Mouse (Mus musculus): Measurements from ENCODE around the gene Ninl. TPM values are rescaled to one million over a fixed set of nuclear protein-coding genes. Genes with fewer than 3 reads are reported as not detected.
"Not testable (repeated sequence)": the region's sequence is repeated elsewhere in the genome, so short reads cannot be mapped to it uniquely, and the experiment has no call there.

The Ninl gene
- total RNA-seq, 1 experiment from 2014 or later, result 2.6 TPM

DNA sequence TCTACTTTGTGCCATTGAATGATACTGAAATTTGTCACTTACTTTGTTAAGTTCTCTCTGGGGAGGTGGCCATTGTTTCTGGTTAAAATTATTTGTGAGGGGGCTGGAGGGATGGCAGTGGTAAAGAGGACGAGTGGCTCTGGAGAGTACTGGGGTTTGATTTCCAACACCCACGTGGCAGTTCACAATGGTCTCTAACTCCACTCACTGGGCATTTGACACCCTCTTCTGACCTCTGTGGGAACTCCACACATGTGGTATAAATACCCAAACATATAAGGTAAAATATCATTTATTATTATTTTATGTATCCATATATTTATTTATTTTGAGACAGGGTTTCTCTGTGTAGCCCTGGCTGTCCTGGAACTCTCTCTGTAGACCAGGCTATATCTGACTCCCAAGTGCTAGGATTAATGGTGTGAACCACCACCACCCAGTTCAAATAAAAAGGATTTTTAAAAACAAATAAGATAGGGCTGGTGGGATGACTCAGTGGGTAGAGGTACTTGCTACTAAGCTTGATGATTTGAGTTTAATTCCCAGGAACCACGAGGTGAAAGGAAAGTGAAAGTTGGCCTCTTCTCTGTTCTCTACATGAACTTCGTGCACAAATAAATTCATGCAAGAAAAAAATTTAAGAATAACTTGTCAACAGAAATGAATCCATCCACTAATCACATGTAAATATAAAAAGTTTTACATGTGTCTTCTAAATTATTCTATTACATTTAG is 124.2 kb downstream of the Ninl start:
- no peak; the same call in 1 of the 2 replicates for ATAC-seq (replicated peaks; ENCODE audit: low read depth, poor library complexity, severe bottlenecking)

DNA sequence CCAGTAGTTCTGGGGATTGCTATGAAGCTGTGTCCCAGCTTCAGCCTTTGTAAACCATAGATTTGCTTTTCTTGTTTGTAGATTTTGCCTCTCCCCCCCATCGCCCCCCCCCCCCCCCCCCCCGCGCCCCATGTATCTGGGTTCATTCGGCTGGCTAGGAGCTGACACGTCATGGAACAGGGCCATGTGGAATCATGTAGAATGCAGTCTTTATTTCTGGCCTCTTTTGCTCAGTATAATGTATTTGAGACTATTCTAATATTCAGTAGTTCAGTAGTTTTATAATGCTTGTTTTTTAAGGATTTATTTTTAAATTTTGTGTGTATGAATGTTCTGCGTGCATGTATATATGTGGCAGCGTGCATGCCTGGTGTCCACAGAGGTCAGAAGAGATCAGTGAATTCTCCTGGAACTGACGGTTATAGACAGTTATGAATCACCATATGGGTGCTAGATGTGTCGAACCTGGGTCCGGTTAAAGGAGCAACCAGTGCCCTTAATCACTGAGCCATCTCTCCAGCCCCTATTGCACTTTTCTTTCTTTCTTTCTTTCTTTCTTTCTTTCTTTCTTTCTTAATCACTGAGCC is 128.8 kb downstream of the Ninl start:
- no peak for ATAC-seq (replicated peaks; ENCODE audit: low read depth, poor library complexity, severe bottlenecking)

DNA sequence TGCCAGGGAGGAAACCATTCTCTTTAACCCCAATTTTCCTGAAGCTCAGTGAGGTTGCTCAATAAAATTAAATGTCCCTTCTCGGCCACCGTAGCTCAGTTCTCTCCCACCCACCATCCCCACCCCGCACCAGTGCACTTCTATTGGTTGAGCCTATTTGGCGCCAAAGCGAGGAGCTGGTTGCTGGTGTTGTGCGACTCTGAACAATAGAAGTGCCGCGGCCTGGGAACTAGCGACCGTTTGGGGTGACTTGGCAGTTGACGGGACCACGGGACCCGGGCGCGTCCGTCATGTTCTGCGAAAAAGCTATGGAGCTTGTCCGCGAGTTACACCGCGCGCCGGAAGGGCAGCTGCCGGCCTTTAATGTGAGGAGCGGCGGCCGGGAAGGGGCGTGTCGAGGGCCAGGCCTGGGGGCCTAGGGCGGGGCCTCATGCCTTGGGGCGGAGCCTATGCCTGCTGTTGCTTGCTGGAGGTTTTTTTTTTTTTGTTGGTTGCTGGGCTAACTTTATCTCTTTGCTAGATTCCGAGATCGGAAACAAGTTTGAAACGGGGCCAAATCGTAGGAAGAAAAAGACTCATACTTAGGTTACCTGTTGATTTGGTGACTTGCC is 129.6 kb downstream of the Ninl start:
- peak; percentile 87 for ATAC-seq (replicated peaks; ENCODE audit: low read depth, poor library complexity, severe bottlenecking)

DNA sequence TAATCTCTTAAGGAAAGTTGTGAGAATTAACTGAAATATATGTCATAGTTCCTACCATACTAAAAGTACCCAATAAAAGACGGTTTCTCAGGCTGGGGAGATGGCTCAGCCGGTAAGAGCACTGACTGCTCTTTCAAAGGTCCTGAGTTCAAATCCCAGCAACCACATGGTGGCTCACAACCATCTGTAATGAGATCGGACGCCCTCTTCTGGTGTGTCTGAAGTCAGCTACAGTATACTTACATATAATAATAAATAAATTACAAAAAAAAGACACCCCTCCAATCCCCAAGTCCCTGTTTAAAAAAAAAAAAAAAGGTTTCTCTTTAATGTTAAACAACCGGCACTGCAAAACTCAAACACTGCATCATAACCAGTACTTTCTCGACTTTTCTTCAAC is 130.3 kb downstream of the Ninl start:
- not testable (repeated sequence) for ATAC-seq (replicated peaks; ENCODE audit: low read depth, poor library complexity, severe bottlenecking)

DNA sequence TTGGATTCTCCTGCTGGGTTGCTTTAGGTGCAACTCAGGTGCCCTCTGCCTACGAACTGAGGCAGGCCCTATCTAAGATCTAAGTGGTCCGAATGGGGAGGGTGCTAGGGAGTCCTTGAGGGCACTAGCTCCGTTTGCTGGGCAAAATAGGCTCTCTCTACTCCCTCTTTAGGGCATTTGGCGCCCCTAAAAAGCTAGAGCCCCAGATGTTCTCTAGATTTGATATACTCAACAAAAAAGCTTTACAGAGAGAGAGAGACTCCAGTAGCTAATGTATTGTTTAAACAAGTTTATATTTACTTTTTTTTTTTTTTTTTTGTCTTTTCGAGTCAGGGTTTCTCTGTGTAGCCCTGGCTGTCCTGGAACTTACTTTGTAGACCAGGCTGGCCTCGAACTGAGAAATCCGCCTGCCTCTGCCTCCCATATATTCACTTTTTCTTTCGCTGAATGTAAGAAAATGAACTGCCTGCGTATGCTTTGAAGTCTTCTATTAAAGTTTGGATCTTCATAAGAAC is 134.2 kb downstream of the Ninl start, which contains the start of gene Gins1:
TSS of gene Gins1 (plus strand) at position 465 of the 515 bp plus-strand sequence.
- ATAC-seq (replicated peaks; ENCODE audit: low read depth, poor library complexity, severe bottlenecking), result peak; percentile 46

DNA sequence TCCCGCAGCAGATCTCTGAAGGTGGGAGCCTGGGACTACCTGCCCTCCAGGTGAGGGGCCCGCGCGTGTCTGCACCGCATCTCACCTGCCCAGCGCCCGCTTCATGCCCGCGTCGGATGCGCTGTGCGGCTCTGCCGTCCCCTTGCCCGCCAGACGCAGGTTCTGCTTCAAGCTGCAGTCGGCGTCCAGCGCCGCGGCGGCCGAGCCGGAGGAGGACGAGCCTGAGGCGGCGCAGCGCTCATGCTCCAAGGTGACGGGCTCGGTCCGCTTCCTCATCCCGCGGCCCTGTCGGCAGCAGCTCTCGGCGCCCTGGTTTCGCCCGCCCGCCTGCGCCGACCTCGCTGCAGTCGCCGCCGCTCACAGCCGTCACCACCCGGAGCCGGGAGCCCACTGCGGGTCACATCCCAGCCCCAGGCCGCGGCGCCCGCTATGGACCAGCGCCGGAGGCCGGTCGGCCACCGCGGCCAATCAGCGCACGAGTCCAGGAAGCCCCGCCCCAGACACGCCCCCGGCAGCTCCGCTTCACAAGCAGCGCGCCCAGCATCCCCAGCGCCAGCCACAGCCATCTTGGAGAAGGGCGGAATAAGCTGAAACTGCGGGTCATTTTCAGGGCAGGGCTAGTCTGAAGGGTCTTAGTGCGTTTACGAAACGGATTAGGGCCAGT is 134.8 kb downstream of the Ninl start, which contains the start of gene Abhd12:
TSS of gene Abhd12 (minus strand) at position 470 of the 664 bp plus-strand sequence.
- ATAC-seq (replicated peaks; ENCODE audit: low read depth, poor library complexity, severe bottlenecking), result peak; percentile 89

DNA sequence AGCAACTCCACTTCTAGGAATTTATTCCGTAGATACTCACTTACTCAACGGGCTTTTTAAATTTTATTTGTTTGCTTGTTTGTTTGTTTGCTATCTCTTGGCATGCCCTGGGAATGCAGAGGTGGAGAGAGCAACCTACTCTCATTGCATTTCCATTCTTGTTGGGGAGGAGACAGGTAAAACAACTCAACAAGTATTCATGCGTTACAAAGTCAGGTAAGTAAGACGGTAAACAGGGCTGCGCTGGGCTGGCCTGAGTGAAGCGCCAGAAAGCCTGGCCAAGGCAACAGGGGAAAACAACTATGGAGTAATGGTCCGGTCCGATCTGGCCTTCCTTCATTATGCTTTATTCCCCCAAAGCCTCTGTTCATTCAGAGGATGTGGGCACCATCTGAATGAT is 136.8 kb downstream of the Ninl start:
- no peak for ATAC-seq (replicated peaks; ENCODE audit: low read depth, poor library complexity, severe bottlenecking)

DNA sequence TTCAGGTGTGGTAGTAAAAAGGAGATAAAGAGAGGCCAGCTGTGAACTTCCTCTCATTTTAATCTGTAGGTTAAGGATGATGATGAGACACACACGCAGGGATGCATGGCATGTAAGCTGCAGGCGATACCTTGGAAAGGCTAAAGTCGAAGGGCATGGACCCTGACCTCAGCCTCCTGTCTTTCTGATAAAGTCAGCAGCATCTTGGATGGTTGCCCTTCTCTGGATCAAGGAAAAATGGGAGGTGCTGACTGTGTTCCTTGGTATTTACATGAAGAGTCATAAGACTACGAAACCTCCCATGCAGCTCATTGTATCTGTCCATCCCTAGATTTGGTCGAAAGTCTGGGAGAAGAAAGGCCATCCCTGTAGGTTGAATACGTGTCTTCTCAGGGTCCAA is 138.8 kb downstream of the Ninl start:
- no peak for ATAC-seq (replicated peaks; ENCODE audit: low read depth, poor library complexity, severe bottlenecking)

DNA sequence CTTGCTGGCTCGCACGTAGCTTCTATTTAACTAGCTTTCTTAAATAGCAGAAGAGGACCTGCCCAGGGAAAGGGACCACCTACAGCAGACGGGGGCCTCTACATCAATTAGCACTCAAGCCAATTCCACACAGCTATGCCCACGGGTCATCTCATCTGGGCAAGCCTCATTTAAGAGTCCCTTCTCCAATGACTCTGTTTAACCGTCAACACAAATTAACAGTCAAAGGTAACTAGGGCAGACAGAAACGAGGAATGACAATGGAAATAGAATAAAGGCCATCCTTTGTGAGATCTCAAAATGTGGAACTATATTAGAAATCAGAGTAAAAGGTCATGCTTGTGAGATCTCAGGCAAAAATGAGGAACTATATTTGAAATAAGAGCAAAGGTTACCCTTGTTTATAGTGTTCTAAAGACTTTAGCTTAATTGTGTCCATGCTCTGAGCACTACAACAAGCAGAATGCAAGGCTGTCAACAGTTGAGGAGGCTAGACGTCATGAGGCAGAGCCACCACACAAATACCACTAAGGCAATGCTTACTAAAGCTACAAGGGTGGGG is 143.4 kb downstream of the Ninl start:
- no peak for ATAC-seq (replicated peaks; ENCODE audit: low read depth, poor library complexity, severe bottlenecking)

DNA sequence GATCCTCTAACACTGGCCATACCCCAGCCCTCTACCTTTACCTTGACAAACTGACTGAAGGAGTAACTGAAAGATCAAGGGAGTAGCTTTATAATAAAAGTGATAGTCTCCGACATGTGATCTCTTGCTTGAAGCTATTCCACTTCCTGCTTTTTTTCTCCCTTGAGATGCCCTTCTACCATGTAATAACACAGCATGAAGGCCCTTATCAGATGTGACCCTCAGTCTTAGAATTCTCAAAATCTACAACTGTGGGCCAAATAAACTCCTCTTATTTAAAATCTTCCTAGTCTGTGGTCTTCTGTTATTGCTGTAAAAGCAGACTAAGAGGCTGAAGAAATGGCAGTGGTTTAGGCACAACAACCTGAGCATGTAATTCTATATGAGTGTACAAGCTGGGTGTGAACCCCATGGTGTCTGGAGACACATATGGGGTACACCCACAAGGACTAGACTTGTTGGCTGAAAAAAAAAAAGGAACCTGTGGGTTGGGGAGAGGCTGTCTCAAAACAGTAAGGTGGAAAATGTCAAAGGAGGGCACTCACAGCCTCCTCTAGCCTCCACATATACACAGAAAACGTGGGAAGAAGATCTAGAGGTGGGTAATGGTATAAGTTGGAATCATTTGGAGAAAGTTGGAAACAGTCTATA is 144.4 kb downstream of the Ninl start:
- peak; percentile 52; the same call in 1 of the 2 replicates for ATAC-seq (replicated peaks; ENCODE audit: low read depth, poor library complexity, severe bottlenecking)

DNA sequence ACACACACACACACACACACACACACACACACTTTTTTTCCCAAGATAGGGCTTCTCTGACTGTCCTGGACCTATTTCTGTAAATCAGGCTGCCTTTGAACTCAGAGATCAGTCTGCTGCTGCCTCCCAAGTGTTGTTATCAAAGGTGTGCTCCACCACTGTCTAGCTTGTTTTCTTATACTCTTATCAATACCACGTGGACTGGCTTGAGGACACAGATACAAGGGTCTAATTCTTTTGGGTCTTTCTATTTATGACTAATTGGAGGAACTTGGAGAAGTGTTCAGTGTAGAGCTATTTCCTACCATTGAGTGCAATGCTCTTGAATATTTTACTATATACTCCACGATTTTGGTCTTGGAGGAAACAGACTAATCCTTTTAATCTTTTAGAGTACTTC is 151.8 kb downstream of the Ninl start:
- ATAC-seq (replicated peaks; ENCODE audit: low read depth, poor library complexity, severe bottlenecking), result no peak

DNA sequence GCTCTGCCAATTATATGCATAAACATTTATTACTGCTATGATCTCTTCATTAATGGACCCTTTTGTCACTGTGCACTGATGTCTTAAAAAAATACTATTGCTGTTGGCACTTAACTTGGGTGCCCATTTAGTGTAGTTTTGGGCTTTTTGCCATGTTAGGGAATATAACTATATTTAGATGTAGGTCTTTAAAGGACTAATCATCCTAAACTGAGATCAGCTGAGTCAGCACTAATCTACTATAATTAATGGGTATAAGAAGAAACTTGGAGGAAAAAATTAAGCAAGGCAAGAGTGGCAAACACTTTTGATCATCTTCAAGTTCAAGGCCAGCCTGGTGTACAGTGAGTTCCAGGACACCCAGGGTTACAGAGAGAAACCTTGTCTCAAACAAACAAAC is 152.9 kb downstream of the Ninl start:
- ATAC-seq (replicated peaks; ENCODE audit: low read depth, poor library complexity, severe bottlenecking), result no peak

DNA sequence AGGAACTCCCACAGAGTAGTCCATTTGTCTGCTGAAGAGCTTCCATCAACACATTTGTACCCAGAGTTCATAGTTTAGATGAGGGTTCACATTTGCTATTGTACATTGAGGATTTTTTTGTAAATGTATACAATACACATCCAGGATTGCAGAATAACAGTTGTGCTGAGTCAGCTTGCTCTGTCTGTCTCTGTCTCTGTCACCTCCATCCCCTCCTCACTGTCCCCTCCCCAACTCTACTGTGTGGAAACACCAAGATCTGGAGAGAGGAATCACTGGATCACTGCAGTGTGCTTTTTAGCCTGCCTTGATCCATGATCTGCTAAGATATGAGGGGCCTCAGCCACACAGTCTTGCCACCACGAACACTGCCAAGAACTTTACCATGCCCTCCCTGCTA is 153.4 kb downstream of the Ninl start:
- ATAC-seq (replicated peaks; ENCODE audit: low read depth, poor library complexity, severe bottlenecking), result no peak

DNA sequence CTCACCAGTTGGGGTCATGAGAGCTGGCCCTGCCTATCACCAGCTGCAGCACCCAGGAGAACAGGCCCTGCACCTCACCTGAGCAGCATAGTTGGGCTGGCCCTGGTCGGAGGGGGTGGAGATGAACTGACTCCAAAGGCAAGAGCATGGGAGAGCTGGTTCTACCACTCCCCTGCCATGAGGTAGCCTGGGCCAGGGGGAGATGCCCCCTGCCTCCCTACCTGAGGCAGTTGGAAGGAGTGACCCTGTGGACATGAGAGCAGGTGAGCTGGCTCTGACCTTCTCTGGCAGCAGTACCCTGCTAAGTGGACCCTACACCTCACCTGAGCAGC is 154.4 kb downstream of the Ninl start:
- ATAC-seq (replicated peaks; ENCODE audit: low read depth, poor library complexity, severe bottlenecking), result no peak

Other genes starting within 250 kb of the Ninl start
- 15.5 and 88.6 TPM in 2 replicates for gene Abhd12, start 134.6 kb downstream of the Ninl start, total RNA-seq (2017)
- gene Gins1, start 134.0 kb downstream of the Ninl start, total RNA-seq (2017), result 88.0 and 96.4 TPM in 2 replicates
- 24.1 and 27.9 TPM in 2 replicates for gene Nanp, start within 50 bp of the Ninl start, total RNA-seq (2017)
- not detected in 2 replicates for gene Gm14151, start 53.0 kb upstream of the Ninl start, total RNA-seq (2017)
- not detected in 2 replicates for gene Gm14147, start 58.9 kb upstream of the Ninl start, total RNA-seq (2017)